Mouse (Mus musculus) frontal cortex, adult (tissue): ENCODE measurements at regions not wholly inside any gene's neighbourhood (a gene's known extent, or its start where the extent isn't known, plus 50 kb on each side); places are given as distances from the start of the nearest gene placed in this dataset.

ENCODE experiments used
- ATAC-seq: cut with Nextera tagmentation; 2 replicates; pipeline ENCODE4 v1.9.2; 2017; ENCODE audit warnings: mild to moderate bottlenecking, moderate library complexity, mixed read lengths; ENCODE audit not compliant: low TSS enrichment

GRCm38 (mm10) chr4:10141238-10141934, 732.9 kb upstream of the 2610301B20Rik start:
- ATAC-seq, result no peak

- ATAC-seq, result no peak
Measured at GRCm38 (mm10) chr4:10149911-10150310, 724.4 kb upstream of the 2610301B20Rik start.

GRCm38 (mm10) chr4:10150501-10150900, 723.8 kb upstream of the 2610301B20Rik start:
- ATAC-seq, result no peak

GRCm38 (mm10) chr4:10155705-10156390, 718.5 kb upstream of the 2610301B20Rik start:
- no peak for ATAC-seq

- ATAC-seq, result no peak
Measured at GRCm38 (mm10) chr4:10189896-10190295, 684.4 kb upstream of the 2610301B20Rik start.

- ATAC-seq, result no peak
Measured at GRCm38 (mm10) chr4:10197245-10197943, 676.9 kb upstream of the 2610301B20Rik start.

- ATAC-seq, result no peak
Measured at GRCm38 (mm10) chr4:10201835-10202234, 672.5 kb upstream of the 2610301B20Rik start.

- ATAC-seq, result no peak
Measured at GRCm38 (mm10) chr4:10204224-10204623, 670.1 kb upstream of the 2610301B20Rik start.

GRCm38 (mm10) chr4:10209324-10209923, 664.9 kb upstream of the 2610301B20Rik start:
- ATAC-seq, result no peak

- ATAC-seq, result no peak
Measured at GRCm38 (mm10) chr4:10211303-10211702, 663.0 kb upstream of the 2610301B20Rik start.

- no peak for ATAC-seq
Measured at GRCm38 (mm10) chr4:10235324-10235723, 639.0 kb upstream of the 2610301B20Rik start.

GRCm38 (mm10) chr4:10242117-10242516, 632.2 kb upstream of the 2610301B20Rik start:
- peak; percentile 68 for ATAC-seq

- peak; percentile 98 for ATAC-seq
Measured at GRCm38 (mm10) chr4:10242909-10243308, 631.4 kb upstream of the 2610301B20Rik start.

- no peak for ATAC-seq
Measured at GRCm38 (mm10) chr4:10254029-10254690, 620.1 kb upstream of the 2610301B20Rik start.

- no peak for ATAC-seq
Measured at GRCm38 (mm10) chr4:10257537-10257936, 616.8 kb upstream of the 2610301B20Rik start.

- no peak for ATAC-seq
Measured at GRCm38 (mm10) chr4:10260351-10260750, 613.9 kb upstream of the 2610301B20Rik start.

- ATAC-seq, result no peak
Measured at GRCm38 (mm10) chr4:10265942-10266341, 608.4 kb upstream of the 2610301B20Rik start.

- ATAC-seq, result no peak
Measured at GRCm38 (mm10) chr4:10285562-10285961, 588.7 kb upstream of the 2610301B20Rik start.

GRCm38 (mm10) chr4:10290326-10290725, 584.0 kb upstream of the 2610301B20Rik start:
- ATAC-seq, result no peak

- ATAC-seq, result no peak
Measured at GRCm38 (mm10) chr4:10295012-10295530, 579.2 kb upstream of the 2610301B20Rik start.

GRCm38 (mm10) chr4:10296220-10296619, 578.1 kb upstream of the 2610301B20Rik start:
- ATAC-seq, result no peak
